Mouse (Mus musculus): ENCODE measurements around the gene Rbfox3.

- TF ChIP-seq CTCF (IDR thresholded peaks at IDR 0.05; ENCODE audit: low read depth) (no peak), EP300 (optimal IDR thresholded peaks at IDR 0.05) (no peak)
Observed at GRCm38 (mm10) chr11:118488907-118489270, 422.5 kb downstream of the Rbfox3 start.

All from stomach, postnatal 0 days (tissue).